Mouse (Mus musculus) stomach, embryonic 16.5 days (tissue): ENCODE measurements around the gene Anxa11. TPM values are rescaled to one million over a fixed set of nuclear protein-coding genes. Genes with fewer than 3 reads are reported as not detected.
"Not testable (repeated sequence)": the region's sequence is repeated elsewhere in the genome, so short reads cannot be mapped to it uniquely, and the experiment has no call there.

Experiments
- ATAC-seq: fragments of 200-750 bp; cut with Nextera tagmentation; 2 replicates; pipeline ENCODE4 v1.8.0; 2017; ENCODE audit warnings: moderate number of reproducible peaks, moderate TSS enrichment; ENCODE audit not compliant: insufficient read depth, low FRiP score
- H3K27ac ChIP-seq: fragments of 300-500 bp; sonication (generic); 2 replicates; pipeline ENCODE4 v1.5.1; 2014; ENCODE audit warnings: low read length
- H3K27me3 ChIP-seq: fragments of 300-500 bp; sonication (generic); 2 replicates; pipeline ENCODE4 v1.6.1; 2014; ENCODE audit warnings: low read length, control low read depth, mixed read lengths; ENCODE audit not compliant: control insufficient read depth, insufficient read depth
- H3K36me3 ChIP-seq: fragments of 300-500 bp; sonication (generic); 2 replicates; pipeline ENCODE4 v1.6.1; 2014; ENCODE audit warnings: low read length; ENCODE audit not compliant: control insufficient read depth, insufficient read depth
- H3K4me1 ChIP-seq: fragments of 300-500 bp; sonication (generic); 2 replicates; pipeline ENCODE4 v1.6.1; 2014; ENCODE audit warnings: low read length, control low read depth, mixed read lengths; ENCODE audit not compliant: control insufficient read depth, insufficient read depth
- H3K4me2 ChIP-seq: fragments of 300-500 bp; sonication (generic); 2 replicates; pipeline ENCODE4 v1.6.1; 2014; ENCODE audit warnings: low read depth, low read length, mixed read lengths
- H3K4me3 ChIP-seq: fragments of 300-500 bp; sonication (generic); replicated peaks from 2 replicates; pipeline ENCODE4 v1.5.1; 2014; ENCODE audit warnings: mild to moderate bottlenecking, low read length
- H3K9ac ChIP-seq: fragments of 300-500 bp; sonication (generic); 2 replicates; pipeline ENCODE4 v1.6.1; 2014; ENCODE audit warnings: low read length
- H3K9me3 ChIP-seq: fragments of 300-500 bp; sonication (generic); replicated peaks from 2 replicates; pipeline ENCODE4 v1.6.1; 2016; ENCODE audit warnings: low read length, control low read depth; ENCODE audit not compliant: control insufficient read depth
- WGBS: fragments of 180-500 bp; shearing (Covaris S2); extraction: QIAGEN DNeasy Blood & Tissue Kit; methylation state at CpG from one replicate; pipeline ENCODE4 v1.1.7; 2014; 5-methylcytosine and 5-hydroxymethylcytosine counted together
- polyA plus RNA-seq: library from polyadenylated mRNA; unstranded; fragments of >200 nt; fragmentation: Nextera tagmentation; extraction: Ambion mirVana; gene quantifications from 2 replicates; pipeline ENCODE4 v1.2.1, GENCODE M21; 2015

Gene Anxa11
- polyA plus RNA-seq, 1 experiment from 2014 or later, result 52.1 TPM

DNA sequence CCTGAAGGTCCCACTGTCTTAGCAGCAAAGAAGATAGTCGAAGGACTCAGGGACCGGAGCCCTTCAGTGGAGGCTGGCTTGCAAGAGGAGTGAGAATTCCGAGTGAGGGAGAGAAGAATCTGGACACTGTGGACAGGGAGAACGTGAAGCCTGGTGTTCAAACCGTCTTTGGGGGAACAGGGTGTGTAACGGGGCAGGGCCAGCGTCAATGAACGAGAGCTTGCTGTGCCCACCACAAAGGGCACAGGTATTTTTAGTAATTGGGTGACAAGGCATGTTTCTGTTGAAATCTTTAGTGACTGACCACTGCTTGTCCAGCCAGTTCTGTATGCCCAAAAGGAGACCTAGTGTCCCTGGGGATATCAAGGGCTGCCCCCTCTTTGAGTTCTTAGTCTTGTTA, 4.6 kb downstream of the Anxa11 start:
- Histone ChIP-seq H3K4me1 (peaks cover 16% of the 10 kb centered on the region), H3K4me2 (no peak overlapping the region), H3K27ac (no peak overlapping the region), H3K4me3 (no peak overlapping the region), H3K27me3 (no peaks in the 10 kb centered on the region), H3K9ac (no peak overlapping the region), H3K36me3 (no peaks in the 10 kb centered on the region), H3K9me3 (no peaks in the 10 kb centered on the region)
- no peak for ATAC-seq
- 75% methylated on average over 8 of the region's 8 CpGs for WGBS

DNA sequence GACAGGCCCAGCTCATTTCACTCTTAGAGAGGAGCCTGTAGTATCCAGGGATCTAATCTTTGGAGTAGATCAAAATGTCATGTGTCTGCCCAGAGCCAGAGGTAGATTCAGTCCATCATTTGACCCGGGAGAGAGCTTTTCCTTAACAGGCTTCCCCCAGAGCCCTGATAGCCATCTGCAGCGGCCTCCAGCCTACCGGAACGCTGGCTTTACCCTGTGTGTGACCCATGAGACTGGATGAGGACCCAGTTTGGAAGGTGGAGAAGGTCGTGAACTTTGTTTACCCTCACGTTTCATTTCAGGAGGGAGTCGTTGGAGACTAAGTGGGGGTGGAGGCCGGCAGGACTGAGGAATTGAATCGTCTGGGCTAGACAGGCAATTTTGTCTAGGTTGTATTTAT, 5.7 kb downstream of the Anxa11 start:
- H3K27ac ChIP-seq, result no peak overlapping the region
- H3K4me1 ChIP-seq, result peaks cover 21% of the 10 kb centered on the region
- no peaks in the 10 kb centered on the region for H3K27me3 ChIP-seq
- no peaks in the 10 kb centered on the region for H3K36me3 ChIP-seq
- no peaks in the 10 kb centered on the region for H3K9me3 ChIP-seq
- no peak overlapping the region for H3K4me3 ChIP-seq
- H3K9ac ChIP-seq, result no peak overlapping the region
- WGBS, result 30% methylated on average over 9 of the region's 9 CpGs
- no peak overlapping the region for H3K4me2 ChIP-seq
- ATAC-seq, result no peak

DNA sequence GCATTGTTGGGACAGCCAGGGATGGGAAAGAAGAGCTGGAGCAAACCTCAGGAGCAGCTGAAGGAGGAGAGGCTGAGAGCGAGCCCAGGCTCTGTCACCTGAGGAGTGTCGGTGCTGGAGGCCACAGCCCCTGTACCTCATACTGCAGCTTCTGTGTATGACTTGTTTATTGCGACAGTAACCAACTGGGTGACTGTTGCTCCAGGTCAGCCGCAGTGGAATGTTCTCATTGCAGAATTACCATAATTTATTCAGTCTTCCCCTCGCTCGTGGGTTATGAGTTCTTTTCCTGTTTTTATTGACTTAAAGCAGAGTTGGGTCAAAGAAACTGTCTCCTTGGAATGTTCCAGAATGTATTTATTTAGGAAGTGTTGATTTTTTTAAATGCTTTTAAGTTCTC, 6.3 kb downstream of the Anxa11 start:
- Histone ChIP-seq H3K27ac (no peak overlapping the region), H3K4me2 (no peak overlapping the region), H3K9ac (no peak overlapping the region), H3K9me3 (no peaks in the 10 kb centered on the region), H3K27me3 (no peaks in the 10 kb centered on the region), H3K4me1 (peaks cover 23% of the 10 kb centered on the region), H3K36me3 (no peaks in the 10 kb centered on the region), H3K4me3 (no peak overlapping the region)
- ATAC-seq, result no peak
- 83% methylated on average over 6 of the region's 6 CpGs for WGBS

DNA sequence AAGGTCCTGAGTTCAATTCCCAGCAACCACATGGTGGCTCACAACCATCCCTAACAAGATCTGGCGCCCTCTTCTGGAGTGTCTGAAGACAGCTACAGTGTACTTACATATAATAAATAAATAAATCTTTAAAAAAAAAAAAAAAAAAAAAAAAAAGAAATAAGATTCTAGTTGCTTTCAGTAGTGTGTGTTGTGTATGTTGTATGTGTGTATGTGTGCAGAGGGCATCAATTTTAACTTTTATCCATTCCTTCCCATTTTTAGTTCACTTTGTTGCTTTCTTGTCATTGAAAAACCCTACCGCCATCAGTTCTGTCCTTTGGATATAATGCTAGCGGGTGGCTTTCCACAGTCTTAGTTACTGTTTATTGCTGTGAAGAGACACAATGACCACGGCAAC, 6.8 kb downstream of the Anxa11 start:
- peaks cover 26% of the 10 kb centered on the region for H3K4me1 ChIP-seq
- H3K4me2 ChIP-seq, H3K9me3 ChIP-seq, H3K9ac ChIP-seq, ATAC-seq, H3K27me3 ChIP-seq, H3K27ac ChIP-seq, H3K4me3 ChIP-seq, H3K36me3 ChIP-seq: not testable (repeated sequence)
- whole genome bisulfite sequencing, result 95% methylated on average over 3 of the region's 4 CpGs

DNA sequence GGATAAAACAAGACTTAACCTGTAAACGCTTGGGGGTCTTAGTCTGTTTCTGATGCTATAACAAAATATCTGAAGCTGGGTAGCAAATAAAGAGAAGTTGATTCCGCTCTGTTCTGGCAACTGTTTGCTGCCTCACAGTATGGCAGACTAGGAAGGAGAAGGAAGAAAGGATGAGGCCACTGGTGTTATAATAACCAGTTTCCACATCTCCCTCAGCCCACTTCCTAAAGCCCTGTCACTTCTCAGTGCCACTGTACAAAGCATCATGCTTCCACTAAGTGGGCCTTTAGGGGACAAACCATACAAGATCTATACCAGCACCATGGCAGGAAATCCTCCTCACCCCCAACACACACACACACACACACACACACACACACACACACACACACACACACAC, 8.5 kb downstream of the Anxa11 start:
- H3K4me2 ChIP-seq, result no peak overlapping the region
- H3K4me3 ChIP-seq, result no peak overlapping the region
- no peaks in the 10 kb centered on the region for H3K27me3 ChIP-seq
- H3K27ac ChIP-seq, result no peak overlapping the region
- H3K4me1 ChIP-seq, result peaks cover 26% of the 10 kb centered on the region
- WGBS, result 97% methylated on average over 2 of the region's 2 CpGs
- no peaks in the 10 kb centered on the region for H3K9me3 ChIP-seq
- no peaks in the 10 kb centered on the region for H3K36me3 ChIP-seq
- no peak for ATAC-seq
- H3K9ac ChIP-seq, result no peak overlapping the region

DNA sequence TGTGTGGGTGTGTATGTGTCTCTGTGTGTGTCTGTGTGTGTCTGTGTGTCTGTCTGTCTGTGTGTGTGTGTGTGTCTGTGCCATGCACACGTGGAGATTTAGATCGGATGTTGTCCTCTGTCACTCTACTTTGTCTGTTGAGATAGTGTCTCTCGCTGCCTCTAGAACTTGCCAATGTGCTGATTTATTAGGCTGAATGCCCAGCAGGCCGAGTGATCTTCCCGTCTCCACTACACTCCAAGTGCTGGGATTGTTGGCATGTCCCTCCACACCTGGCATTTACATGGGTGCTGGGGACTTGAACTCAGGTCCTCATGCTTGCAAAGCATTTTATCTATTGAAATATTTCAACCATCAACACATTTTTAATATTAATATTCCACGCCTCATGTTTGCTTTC, 9.2 kb downstream of the Anxa11 start:
- Histone ChIP-seq H3K4me1 (peaks cover 28% of the 10 kb centered on the region), H3K27ac (no peak overlapping the region), H3K9me3 (no peaks in the 10 kb centered on the region), H3K9ac (no peak overlapping the region), H3K4me3 (no peak overlapping the region), H3K36me3 (no peaks in the 10 kb centered on the region), H3K4me2 (no peak overlapping the region), H3K27me3 (no peaks in the 10 kb centered on the region)
- no peak for ATAC-seq
- 65% methylated on average over 6 of the region's 6 CpGs for WGBS

DNA sequence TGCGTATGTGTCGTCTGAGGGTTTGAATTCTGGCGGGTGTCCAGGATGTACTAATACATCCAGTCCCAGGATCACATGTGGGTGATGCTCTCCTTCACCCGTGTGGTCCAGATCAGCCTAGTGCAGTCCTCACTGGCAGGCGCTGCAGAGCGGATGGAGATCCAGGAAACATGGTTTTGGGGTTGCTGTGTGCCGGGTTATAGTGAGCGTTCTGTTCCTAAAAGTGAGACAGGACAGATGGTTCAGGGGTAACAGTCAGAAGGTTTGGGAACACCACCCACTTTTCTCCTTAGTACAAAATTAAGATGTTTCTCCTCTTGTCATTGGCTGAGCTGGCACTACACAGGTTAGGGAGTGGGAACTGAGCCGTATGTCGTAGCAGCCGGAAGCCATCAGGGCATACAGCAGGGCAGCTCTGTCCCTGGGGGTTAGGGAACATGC, 10.2 kb downstream of the Anxa11 start:
- WGBS, result 69% methylated on average over 11 of the region's 11 CpGs
- Histone ChIP-seq H3K27ac (no peak overlapping the region), H3K9ac (0 out of 2 replicates have a peak overlapping the region, but pooled peaks have one; percentile 21), H3K4me2 (no peak overlapping the region), H3K4me1 (peaks cover 22% of the 10 kb centered on the region), H3K9me3 (no peaks in the 10 kb centered on the region), H3K36me3 (no peaks in the 10 kb centered on the region), H3K4me3 (no peak overlapping the region), H3K27me3 (no peaks in the 10 kb centered on the region)
- ATAC-seq, result no peak

DNA sequence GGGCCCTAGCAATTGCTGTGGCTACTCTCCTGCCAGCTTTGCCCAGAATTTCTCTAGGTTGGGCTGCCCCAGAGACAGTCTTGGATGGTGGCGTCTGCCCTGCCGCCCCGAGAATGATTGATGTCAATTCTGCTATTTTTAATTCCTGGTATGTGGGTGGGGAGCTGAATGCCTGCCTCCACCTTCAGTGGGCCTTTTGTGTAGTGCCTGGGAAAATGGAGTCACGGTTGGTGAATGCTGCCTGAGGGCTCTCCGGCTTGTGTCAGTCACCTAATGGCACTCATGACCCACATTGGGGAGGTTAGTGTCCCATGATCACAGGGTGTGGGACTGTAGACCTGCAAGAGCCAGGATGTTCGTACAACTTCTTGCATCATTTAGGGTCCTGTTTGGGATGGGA, 11.3 kb downstream of the Anxa11 start:
- Histone ChIP-seq H3K4me2 (no peak overlapping the region), H3K27me3 (no peaks in the 10 kb centered on the region), H3K9me3 (no peaks in the 10 kb centered on the region), H3K9ac (no peak overlapping the region), H3K36me3 (no peaks in the 10 kb centered on the region), H3K4me1 (peaks cover 16% of the 10 kb centered on the region), H3K4me3 (no peak overlapping the region), H3K27ac (no peak overlapping the region)
- WGBS, result 55% methylated on average over 6 of the region's 6 CpGs
- ATAC-seq, result no peak

DNA sequence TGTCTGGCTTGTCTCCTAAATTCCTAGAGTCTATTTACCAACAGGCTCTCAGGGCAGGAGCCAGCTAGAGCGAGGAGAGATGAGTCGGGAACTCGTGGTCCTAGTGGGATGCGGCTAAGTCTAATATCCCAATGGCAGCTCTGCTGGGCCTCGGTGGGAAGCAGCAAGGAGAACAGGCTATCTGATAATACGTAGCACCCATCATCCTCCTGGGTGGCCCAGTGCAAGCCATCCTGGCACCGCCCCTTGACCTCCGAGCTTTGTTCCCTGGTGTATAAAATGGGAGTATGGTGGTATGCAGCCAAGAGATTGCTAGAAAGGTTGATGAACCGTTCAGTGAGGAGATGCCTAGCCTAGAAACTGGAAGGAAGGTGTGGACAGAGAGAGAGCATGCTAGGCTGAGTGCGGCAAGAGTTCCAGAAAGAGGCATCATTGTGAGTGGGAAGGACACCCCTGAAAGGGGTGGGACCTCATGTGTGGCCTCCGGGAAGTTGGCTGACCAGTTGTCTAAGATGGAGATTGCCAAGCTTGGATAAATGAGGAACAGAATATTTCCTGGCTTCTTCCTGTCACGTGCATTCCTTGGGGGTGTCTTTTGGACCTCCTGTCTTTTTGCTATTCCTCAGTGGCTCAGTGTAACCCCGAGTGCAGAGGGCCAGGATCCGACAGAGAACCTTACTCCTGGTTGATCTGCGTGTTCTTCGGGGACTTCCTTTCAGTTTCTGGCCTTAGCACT, 11.9 kb downstream of the Anxa11 start:
- no peak overlapping the region for H3K27ac ChIP-seq

More for the DNA sequence above, 11.9 kb downstream of the Anxa11 start:
- H3K9me3 ChIP-seq, result no peaks in the 10 kb centered on the region
- no peak for ATAC-seq
- H3K4me2 ChIP-seq, result no peak overlapping the region
- 87% methylated on average over 16 of the region's 16 CpGs for WGBS
- H3K4me1 ChIP-seq, result peaks cover 16% of the 10 kb centered on the region
- H3K9ac ChIP-seq, result no peak overlapping the region
- no peaks in the 10 kb centered on the region for H3K36me3 ChIP-seq
- no peak overlapping the region for H3K4me3 ChIP-seq
- no peaks in the 10 kb centered on the region for H3K27me3 ChIP-seq
